Mouse (Mus musculus) liver, embryonic 14.5 days (tissue): Measurements from ENCODE around the gene Cdh16.

ENCODE experiments used
- CTCF ChIP-seq: IDR thresholded peaks from 2 replicates; pipeline ENCODE4 v1.5.1; 2016; ENCODE audit warnings: antibody characterized with exemption, low read depth, control low read depth
- EP300 ChIP-seq: IDR thresholded peaks from 2 replicates; pipeline ENCODE4 v1.6.1; 2016; ENCODE audit warnings: antibody characterized with exemption, low read depth

- TF ChIP-seq CTCF, result no peak
- no peak for TF ChIP-seq EP300
Measured at GRCm38 (mm10) chr8:104591856-104592255, 32.3 kb downstream of the Cdh16 start.
